Mouse (Mus musculus): ENCODE measurements at regions not wholly inside any gene's neighbourhood (a gene's known extent, or its start where the extent isn't known, plus 50 kb on each side); places are given as distances from the start of the nearest gene placed in this dataset.

- no peak for TF ChIP-seq POLR2A (IDR thresholded peaks at IDR 0.05; ENCODE audit: insufficient read depth, low read depth, low read length)
- TF ChIP-seq CTCF (IDR thresholded peaks at IDR 0.05; ENCODE audit: insufficient read depth, low read depth, low read length): no peak
Observed at GRCm38 (mm10) chr19:21032558-21032957, 78.6 kb upstream of the Tmc1 start.
